Mouse (Mus musculus): Measurements from ENCODE around the gene Mlh1. TPM values are rescaled to one million over a fixed set of nuclear protein-coding genes. Genes with fewer than 3 reads are reported as not detected.

Gene Mlh1
- polyA plus RNA-seq, 1 experiment from 2014 or later = 40.2 TPM

DNA sequence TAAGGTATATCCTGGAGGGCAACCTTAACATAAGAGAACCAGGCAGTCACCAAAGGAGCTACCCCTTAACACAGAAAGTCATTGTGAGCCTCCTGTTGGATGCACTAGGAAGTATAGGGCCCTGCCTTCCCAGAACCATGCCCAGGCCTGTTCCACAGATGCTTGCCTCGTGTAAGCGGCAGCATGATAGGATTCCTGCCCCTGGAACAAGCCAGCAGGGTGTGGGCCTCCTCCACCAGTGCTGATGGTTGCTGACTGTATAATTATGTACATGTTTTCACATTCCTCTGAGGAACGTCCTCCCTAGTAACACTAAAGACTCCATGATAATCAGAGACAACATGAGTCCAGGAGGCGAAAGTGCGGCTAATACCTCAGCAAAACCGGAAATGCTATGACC, 28.2 kb downstream of the Mlh1 start:
- H3K4me2 ChIP-seq = no peak overlapping the region
- ATAC-seq (replicated peaks; ENCODE audit: low FRiP score) = no peak
- H3K27ac ChIP-seq = no peak overlapping the region
- H3K9me3 ChIP-seq (replicated peaks) = no peaks in the 10 kb centered on the region
- peaks cover 81% of the 10 kb centered on the region for H3K36me3 ChIP-seq
- H3K4me1 ChIP-seq = no peaks in the 10 kb centered on the region
- H3K4me3 ChIP-seq (replicated peaks) = no peak overlapping the region
- H3K9ac ChIP-seq = no peak overlapping the region
- no peaks in the 10 kb centered on the region for H3K27me3 ChIP-seq
- 92% methylated on average over 6 of the region's 6 CpGs for WGBS

DNA sequence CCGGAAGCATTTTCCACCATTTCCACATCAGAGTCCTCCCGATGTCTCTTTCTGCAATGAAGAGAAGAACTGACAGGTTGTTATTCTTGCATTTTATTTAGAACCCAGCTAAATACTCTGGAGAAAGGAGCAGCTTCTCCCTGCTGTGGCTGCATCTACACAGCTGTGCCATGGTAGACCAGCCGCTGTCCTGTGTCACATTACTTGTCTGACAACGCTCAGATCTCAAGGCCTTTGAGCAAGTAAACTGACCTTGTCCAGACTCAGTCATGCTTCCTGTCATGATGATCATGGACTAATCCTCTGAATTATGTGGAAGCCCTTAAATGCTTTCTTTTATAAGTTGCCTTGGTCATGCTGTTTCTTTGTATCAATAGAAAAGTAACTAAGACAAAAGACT, 31.8 kb downstream of the Mlh1 start:
- no peak overlapping the region for H3K27ac ChIP-seq
- ATAC-seq (replicated peaks; ENCODE audit: low FRiP score) = no peak
- H3K4me2 ChIP-seq = no peak overlapping the region
- H3K4me1 ChIP-seq = no peaks in the 10 kb centered on the region
- H3K36me3 ChIP-seq = peaks cover 91% of the 10 kb centered on the region
- no peak overlapping the region for H3K9ac ChIP-seq
- no peaks in the 10 kb centered on the region for H3K27me3 ChIP-seq
- H3K9me3 ChIP-seq (replicated peaks) = no peaks in the 10 kb centered on the region
- no peak overlapping the region for H3K4me3 ChIP-seq (replicated peaks)
- 87% methylated on average over 4 of the region's 4 CpGs for WGBS

DNA sequence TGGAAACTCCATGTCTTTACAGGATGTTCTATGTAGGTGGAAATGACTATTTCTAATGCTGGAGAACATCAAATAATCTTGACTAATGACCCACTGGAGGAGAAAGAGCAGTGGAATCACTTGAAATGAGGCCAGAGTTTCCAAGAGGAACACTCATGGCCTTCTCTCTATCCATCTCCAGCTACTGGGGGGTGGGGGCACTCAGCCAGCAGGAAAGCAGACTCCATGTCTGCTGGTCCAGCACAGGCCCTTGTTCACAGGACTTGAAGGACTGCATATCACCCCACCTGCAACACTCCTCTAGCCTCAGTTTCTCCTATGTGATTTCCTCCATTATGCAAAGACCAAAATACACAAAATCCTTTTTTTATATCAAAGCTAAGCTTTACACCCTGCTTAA, 33.9 kb downstream of the Mlh1 start:
- Histone ChIP-seq H3K4me1 (no peaks in the 10 kb centered on the region), H3K4me3 (replicated peaks) (no peak overlapping the region), H3K9me3 (replicated peaks) (no peaks in the 10 kb centered on the region), H3K27ac (no peak overlapping the region), H3K4me2 (no peak overlapping the region), H3K9ac (no peak overlapping the region), H3K36me3 (peaks cover 94% of the 10 kb centered on the region), H3K27me3 (no peaks in the 10 kb centered on the region)
- no peak for ATAC-seq (replicated peaks; ENCODE audit: low FRiP score)

DNA sequence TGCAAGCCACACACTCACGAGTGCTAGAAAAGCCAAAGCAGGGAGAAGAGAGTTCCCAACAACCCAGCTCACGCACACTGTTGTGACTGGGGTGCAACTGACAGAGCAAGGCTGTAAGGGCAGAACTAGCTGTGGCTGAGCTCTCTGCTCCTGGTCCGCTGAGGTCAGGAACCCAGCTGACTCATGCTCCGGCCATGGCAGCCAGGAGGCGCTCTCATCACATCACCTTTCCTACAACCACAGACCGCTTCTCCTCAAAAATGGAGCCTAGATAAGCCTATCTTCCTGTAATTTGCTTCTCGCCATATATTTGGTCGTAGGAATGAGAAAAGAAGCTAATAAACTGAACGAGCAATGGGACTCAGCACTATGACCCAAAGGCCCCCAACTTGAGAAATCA, 36.9 kb downstream of the Mlh1 start:
- no peak overlapping the region for H3K27ac ChIP-seq
- no peak overlapping the region for H3K4me3 ChIP-seq (replicated peaks)
- no peaks in the 10 kb centered on the region for H3K27me3 ChIP-seq
- H3K4me1 ChIP-seq = no peaks in the 10 kb centered on the region
- 90% methylated on average over 9 of the region's 9 CpGs for WGBS
- no peak overlapping the region for H3K4me2 ChIP-seq
- peaks cover 95% of the 10 kb centered on the region for H3K36me3 ChIP-seq
- H3K9me3 ChIP-seq (replicated peaks) = no peaks in the 10 kb centered on the region
- H3K9ac ChIP-seq = no peak overlapping the region
- no peak for ATAC-seq (replicated peaks; ENCODE audit: low FRiP score)

DNA sequence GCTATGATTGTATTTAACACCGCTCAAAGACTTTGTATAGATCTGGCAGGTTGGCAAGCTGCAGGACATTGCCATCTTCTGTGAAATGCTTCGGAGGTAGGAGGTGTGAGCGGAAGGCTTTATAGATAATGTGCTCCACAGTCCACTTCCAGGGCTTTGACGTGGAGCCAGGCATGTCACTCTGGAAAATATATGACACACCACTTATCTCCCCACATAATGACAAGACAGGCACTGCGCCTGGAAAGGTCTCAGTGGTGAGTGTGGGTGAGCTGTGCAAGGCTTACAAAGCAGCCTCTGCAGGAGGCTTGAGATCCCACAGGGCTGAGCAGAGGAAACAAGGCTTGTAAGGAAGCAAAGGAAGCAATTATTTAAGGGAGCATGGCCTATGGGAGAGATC, 43.1 kb downstream of the Mlh1 start:
- no peak for ATAC-seq (replicated peaks; ENCODE audit: low FRiP score)
- H3K4me3 ChIP-seq (replicated peaks) = no peak overlapping the region
- H3K9ac ChIP-seq = no peak overlapping the region
- 75% methylated on average over 5 of the region's 5 CpGs for whole genome bisulfite sequencing
- H3K27me3 ChIP-seq = no peaks in the 10 kb centered on the region
- H3K4me1 ChIP-seq = no peaks in the 10 kb centered on the region
- peaks cover 96% of the 10 kb centered on the region for H3K36me3 ChIP-seq
- H3K4me2 ChIP-seq = no peak overlapping the region
- H3K27ac ChIP-seq = no peak overlapping the region
- no peaks in the 10 kb centered on the region for H3K9me3 ChIP-seq (replicated peaks)

DNA sequence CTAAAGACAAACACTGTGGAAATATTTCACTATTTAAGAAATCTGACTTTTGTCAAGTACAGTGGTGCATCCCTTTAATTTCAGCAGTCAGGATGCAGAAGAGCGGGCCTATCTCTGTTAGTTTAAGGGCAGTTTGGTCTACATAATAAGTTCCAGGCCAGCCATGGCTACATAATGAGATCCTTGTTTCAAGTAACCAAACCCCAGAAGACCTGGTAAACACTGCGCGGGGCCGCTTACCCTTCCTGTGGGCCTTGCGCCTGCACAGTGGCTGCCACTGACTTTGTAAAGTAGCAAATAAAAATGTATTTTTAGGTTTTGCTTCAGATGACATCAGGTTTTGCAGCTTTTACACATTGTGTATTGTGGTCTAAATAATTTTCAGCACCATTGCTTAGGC, 48.2 kb downstream of the Mlh1 start:
- H3K4me3 ChIP-seq (replicated peaks) = no peak overlapping the region
- no peak overlapping the region for H3K4me2 ChIP-seq
- no peaks in the 10 kb centered on the region for H3K4me1 ChIP-seq
- no peak for ATAC-seq (replicated peaks; ENCODE audit: low FRiP score)
- H3K9me3 ChIP-seq (replicated peaks) = no peaks in the 10 kb centered on the region
- H3K27ac ChIP-seq = no peak overlapping the region; the same call in 1 of the 2 replicates
- H3K9ac ChIP-seq = no peak overlapping the region
- H3K27me3 ChIP-seq = no peaks in the 10 kb centered on the region
- 95% methylated on average over 5 of the region's 5 CpGs for WGBS
- H3K36me3 ChIP-seq = peaks cover 88% of the 10 kb centered on the region

DNA sequence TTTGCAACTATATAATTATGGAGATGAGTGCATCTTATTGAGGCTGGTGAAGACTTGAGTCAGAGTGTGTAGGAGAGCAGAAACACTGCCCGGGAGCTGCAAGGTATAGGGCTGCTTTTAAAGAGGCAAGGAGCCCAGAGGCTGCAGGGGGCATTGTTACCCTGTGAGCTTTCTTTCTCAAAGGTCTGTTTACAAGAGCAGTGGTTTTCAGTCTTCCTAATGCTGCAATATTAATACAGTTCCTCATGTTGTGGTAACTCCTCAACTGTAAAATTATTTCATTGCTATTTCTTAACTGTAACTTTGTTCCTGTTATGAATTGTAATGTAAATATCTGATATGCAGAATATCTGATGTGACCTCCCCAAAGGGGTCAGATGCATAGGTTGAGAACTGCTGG, 50.0 kb downstream of the Mlh1 start:
- WGBS = 88% methylated on average over 1 of the region's 1 CpGs
- no peak overlapping the region for H3K4me3 ChIP-seq (replicated peaks)
- H3K27ac ChIP-seq = no peak overlapping the region
- no peaks in the 10 kb centered on the region for H3K9me3 ChIP-seq (replicated peaks)
- H3K9ac ChIP-seq = no peak overlapping the region
- no peak overlapping the region for H3K4me2 ChIP-seq
- no peak for ATAC-seq (replicated peaks; ENCODE audit: low FRiP score)
- no peaks in the 10 kb centered on the region for H3K27me3 ChIP-seq
- no peaks in the 10 kb centered on the region for H3K4me1 ChIP-seq
- peaks cover 80% of the 10 kb centered on the region for H3K36me3 ChIP-seq

DNA sequence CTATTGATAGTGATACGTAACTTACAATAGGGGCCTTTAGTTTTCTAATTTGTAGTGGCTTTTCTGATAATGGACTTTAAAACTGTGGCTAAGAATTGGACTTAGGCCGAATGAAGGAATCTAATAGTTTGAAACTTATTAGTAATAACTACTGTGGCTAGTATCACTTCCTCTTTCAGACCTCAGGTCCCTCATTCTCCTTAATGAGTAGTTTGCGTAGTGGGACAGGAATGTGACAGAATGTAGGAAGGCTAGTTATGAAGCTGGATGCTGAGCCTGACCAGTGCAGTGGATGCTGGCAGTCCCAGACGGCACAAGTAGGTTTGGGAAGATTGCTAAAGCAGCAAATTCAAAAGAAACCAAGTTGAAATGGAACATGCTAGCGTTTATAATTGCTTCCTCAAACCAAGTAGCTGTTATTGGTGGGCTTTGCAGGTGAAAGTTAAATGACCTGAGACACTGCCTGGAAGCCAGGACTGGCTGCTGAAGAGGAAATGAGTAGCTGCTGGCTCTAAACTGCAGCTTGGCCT, 51.0 kb downstream of the Mlh1 start:
- 89% methylated on average over 5 of the region's 5 CpGs for WGBS
- no peak overlapping the region for H3K27ac ChIP-seq
- ATAC-seq (replicated peaks; ENCODE audit: low FRiP score) = no peak
- no peaks in the 10 kb centered on the region for H3K9me3 ChIP-seq (replicated peaks)
- peaks cover 78% of the 10 kb centered on the region for H3K36me3 ChIP-seq
- no peak overlapping the region for H3K4me2 ChIP-seq
- H3K4me1 ChIP-seq = no peaks in the 10 kb centered on the region
- H3K4me3 ChIP-seq (replicated peaks) = no peak overlapping the region
- no peak overlapping the region for H3K9ac ChIP-seq
- H3K27me3 ChIP-seq = no peaks in the 10 kb centered on the region

DNA sequence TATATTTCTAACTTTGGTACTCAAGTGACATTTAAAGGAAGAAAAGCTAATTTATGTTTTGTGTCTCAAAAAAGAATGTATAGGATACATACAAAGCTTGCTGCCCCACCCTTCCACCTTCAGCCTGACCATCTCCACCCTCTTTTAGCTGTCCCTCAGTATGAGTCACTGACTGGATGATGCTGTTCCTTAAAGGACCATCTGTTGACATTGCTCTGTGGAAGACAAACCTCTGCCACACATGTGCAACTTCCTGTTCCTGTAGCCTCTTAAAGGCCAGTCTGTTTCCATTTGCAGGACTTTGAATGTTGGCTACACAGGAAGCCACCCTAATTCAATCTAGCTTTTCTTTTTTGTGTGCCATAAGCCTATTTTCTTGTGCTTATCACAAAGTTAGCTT, 55.2 kb downstream of the Mlh1 start:
- no peak for ATAC-seq (replicated peaks; ENCODE audit: low FRiP score)
- peaks cover 46% of the 10 kb centered on the region for H3K36me3 ChIP-seq
- no peak overlapping the region for H3K27ac ChIP-seq
- no peak overlapping the region for H3K4me3 ChIP-seq (replicated peaks)
- H3K27me3 ChIP-seq = no peaks in the 10 kb centered on the region
- no peak overlapping the region for H3K9ac ChIP-seq
- no peaks in the 10 kb centered on the region for H3K9me3 ChIP-seq (replicated peaks)
- H3K4me1 ChIP-seq = peaks cover 6% of the 10 kb centered on the region; the same call in 1 of the 2 replicates
- H3K4me2 ChIP-seq = no peak overlapping the region

DNA sequence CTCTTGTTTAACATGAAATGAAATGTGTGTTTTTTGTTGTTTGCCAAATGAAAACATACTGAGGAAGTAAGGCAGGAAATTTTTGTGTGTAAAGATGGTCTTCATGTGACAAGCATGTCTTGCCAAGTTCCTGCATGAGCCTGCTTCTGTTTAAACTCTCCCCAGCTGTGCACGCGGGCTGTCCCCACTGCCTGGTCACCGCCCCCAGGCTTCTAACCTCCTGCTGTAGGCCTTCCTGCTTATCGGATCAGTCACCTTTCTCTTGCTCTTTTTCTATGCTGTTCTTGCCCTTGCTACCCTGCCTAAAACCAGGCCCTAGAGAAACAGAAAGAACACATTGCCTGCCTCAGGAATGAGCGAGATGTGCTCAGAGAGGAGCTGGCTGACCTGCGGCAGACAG, 58.1 kb downstream of the Mlh1 start:
- Histone ChIP-seq H3K4me1 (peaks cover 6% of the 10 kb centered on the region; the same call in 1 of the 2 replicates), H3K9ac (no peak overlapping the region), H3K4me2 (no peak overlapping the region), H3K36me3 (peaks cover 29% of the 10 kb centered on the region), H3K27ac (no peak overlapping the region), H3K9me3 (replicated peaks) (no peaks in the 10 kb centered on the region), H3K4me3 (replicated peaks) (no peak overlapping the region), H3K27me3 (no peaks in the 10 kb centered on the region)
- 57% methylated on average over 6 of the region's 6 CpGs for WGBS
- ATAC-seq (replicated peaks; ENCODE audit: low FRiP score) = no peak

DNA sequence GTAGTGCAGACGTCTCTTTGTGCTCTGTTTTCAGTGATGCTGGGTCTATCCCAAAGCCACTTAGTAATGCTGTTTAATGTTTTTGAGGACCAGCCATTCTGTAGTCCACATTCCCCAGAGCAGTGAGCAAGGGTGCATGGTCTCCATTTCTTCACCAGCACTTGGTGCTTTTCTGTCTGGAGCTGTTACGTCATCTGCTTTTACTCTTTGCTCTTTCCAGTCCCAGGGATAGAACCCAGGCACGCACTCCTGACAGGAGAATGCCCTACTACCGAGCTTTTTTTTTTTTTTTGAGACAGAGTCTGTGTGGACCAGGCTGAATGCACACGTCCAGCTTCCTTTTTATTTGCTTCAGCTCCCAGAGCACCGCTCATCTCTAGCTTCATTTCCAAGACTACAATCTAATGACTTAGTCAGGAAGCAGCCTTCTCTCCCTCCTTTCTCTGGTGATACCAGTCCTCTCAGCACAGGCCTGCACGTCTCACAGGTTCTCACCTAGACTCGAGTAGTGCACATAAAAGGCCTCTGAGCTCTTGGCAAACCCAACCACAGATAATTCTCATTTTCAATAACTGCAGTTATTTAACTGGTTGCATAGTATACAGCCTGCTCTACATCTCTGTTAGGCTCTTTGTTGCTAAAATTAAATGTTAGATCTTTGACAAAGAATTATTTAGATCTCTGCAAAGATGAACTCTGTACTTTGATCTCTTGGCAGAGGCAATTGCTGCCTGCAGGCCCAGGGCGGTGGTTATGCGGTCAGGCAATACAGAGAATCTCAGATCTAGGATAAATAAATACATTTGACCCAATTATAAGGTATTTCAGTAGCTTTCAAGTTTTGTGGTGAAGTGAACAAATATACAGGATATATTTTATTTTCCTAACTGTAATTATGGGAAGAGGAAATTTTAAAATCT, 60.2 kb downstream of the Mlh1 start:
- Histone ChIP-seq H3K4me2 (no peak overlapping the region), H3K27me3 (no peaks in the 10 kb centered on the region), H3K4me3 (replicated peaks) (no peak overlapping the region), H3K9ac (no peak overlapping the region), H3K36me3 (peaks cover 29% of the 10 kb centered on the region), H3K27ac (no peak overlapping the region), H3K9me3 (replicated peaks) (no peaks in the 10 kb centered on the region), H3K4me1 (peaks cover 6% of the 10 kb centered on the region; the same call in 1 of the 2 replicates)
- ATAC-seq (replicated peaks; ENCODE audit: low FRiP score) = no peak
- 78% methylated on average over 10 of the region's 10 CpGs for WGBS

DNA sequence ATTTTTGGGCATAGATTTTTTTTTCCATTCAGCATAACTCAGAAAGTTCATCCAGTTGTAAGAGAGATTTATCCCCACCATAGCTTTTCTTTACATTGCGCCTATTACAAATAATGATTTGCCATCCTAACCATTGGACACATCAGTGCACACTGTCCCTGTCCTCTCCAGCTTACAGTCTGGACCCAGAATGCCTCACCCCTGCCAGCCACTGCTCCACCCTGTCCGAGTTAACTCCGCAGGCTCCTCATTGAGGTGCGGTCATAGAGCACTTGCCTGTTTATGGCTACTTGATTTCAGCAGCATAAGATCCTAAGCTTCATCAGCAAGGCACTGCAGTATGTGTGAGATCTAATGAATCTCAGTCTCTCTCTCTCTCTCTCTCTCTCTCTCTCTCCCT, 61.2 kb downstream of the Mlh1 start:
- H3K9ac ChIP-seq = no peak overlapping the region
- H3K4me3 ChIP-seq (replicated peaks) = no peak overlapping the region
- H3K27ac ChIP-seq = no peak overlapping the region
- H3K36me3 ChIP-seq = peaks cover 28% of the 10 kb centered on the region
- no peak overlapping the region for H3K4me2 ChIP-seq
- H3K27me3 ChIP-seq = no peaks in the 10 kb centered on the region
- ATAC-seq (replicated peaks; ENCODE audit: low FRiP score) = no peak
- WGBS = 81% methylated on average over 4 of the region's 4 CpGs
- no peaks in the 10 kb centered on the region for H3K9me3 ChIP-seq (replicated peaks)
- H3K4me1 ChIP-seq = peaks cover 9% of the 10 kb centered on the region
